Mouse (Mus musculus) T-cell, adult 2 months (primary cell): ENCODE measurements around the gene Emc9.

Experiments
- DNase-seq: peaks from one replicate; pipeline ENCODE4 v3.0.0; 2022; ENCODE audit warnings: low spot score

Gene Emc9

GRCm38 (mm10) chr14:55590748-55591330 is 5.7 kb upstream of the Emc9 start, which contains the start of gene Psme2:
Psme2 (minus strand) TSS chr14:55591113.
- peak; percentile 79 for DNase-seq

DNA sequence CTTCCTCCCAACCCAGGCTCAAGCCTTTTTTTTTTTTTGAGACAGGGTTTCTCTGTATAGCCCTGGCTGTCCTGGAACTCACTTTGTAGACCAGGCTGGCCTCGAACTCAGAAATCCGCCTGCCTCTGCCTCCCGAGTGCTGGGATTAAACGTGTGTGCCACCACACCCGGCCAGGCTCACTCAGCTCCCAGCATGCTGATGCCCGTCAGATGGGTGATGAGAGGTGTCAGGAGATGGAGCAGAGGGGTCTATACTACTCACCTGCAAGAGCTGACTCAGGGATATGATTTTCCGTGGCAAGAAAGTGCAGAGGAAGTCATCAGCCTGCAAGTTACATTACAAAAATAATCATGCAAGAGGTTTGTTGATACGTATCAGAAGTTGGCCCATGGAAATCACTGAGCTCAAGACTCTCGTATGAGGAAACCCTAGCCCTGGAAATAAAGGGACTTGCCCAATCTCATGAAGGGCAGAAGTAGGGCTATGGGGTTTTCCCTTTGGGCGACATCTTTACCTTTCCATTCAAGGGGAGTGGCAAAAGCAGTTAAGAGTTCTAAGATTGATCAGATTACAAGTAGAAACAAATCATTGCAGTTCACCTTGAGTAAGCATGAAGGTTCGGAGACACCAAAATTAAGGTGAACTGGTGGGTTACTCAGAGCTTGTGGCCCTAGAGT is 4.8 kb upstream of the Emc9 start:
- peak; percentile 47 for DNase-seq

- DNase-seq = no peak
Measured at GRCm38 (mm10) chr14:55589271-55589670, 4.2 kb upstream of the Emc9 start.

GRCm38 (mm10) chr14:55586149-55586548 is 1.0 kb upstream of the Emc9 start:
- DNase-seq = no peak

DNA sequence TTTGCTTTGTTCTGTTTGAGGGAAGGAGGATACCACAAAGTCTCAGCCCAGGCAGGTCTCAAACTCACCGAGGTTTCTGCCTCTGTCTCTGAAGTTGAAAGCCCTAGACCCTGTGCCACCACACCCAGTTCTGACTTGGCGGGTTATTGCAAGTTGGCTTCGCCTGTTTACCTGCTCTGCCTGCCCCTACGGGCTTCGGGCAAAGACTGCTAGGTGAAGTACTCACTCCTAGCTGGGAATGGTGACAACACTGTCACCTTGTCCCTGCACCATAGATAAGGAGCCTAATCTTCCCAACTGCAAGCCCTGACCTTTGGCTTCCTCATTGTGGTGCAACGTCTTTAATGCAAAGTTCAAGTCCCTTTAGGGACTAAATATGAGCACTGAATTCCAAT is 461 bp upstream of the Emc9 start:
- DNase-seq = peak; percentile 61

- no peak for DNase-seq
Measured at GRCm38 (mm10) chr14:55584303-55584701, 800 bp downstream of the Emc9 start.

GRCm38 (mm10) chr14:55581981-55582681 is 3.0 kb downstream of the Emc9 start:
- DNase-seq = peak; percentile 25

GRCm38 (mm10) chr14:55580731-55581130 is 4.4 kb downstream of the Emc9 start:
- DNase-seq = no peak

GRCm38 (mm10) chr14:55579511-55580496 is 5.3 kb downstream of the Emc9 start:
- DNase-seq = no peak

- peak; percentile 37 for DNase-seq
Measured at GRCm38 (mm10) chr14:55578668-55579269, 6.3 kb downstream of the Emc9 start.

DNA sequence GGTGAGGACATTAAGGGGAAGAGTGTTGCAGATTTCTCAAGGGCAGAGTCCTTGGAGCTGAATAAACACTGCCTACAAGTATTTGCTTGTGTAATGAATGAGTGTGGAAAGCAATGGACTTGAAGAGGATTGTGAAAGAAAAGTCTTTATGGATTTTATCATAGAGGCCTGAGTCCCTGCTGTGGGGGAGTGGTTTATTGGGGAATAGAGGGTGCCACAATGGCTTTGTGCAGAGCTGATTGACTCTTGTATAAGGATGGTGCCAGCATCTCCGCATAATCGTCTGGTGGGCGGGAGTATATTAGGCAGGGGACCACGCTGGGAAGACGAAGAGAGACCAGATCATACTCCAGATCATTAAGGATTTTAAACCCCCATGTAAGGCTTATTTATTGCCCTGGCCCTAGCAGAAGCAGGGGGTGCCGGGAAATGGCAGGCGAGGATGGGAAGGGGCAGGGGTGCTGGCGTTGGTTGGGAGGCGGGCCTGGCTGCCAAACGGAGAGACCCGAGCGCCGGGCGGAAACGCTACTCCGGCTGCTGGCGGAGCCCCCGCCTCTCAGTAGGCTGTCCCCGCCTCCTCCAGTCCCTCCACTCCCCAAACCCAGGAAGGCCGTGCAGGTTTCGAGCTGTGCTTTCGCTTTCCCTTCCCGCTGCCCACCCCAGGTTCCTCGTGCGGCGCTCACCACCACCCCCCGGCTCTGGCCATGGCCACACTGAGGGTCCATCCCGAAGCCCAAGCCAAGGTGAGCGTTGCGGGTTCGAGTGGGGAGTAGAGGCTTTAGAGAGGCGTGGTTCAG is 7.0 kb downstream of the Emc9 start, which contains the start of gene Psme1:
TSS of gene Psme1 (plus strand) at position 253 of the 797 bp plus-strand sequence.
- DNase-seq = peak; percentile 87

- no peak for DNase-seq
Measured at GRCm38 (mm10) chr14:55576376-55576775, 8.7 kb downstream of the Emc9 start.

- DNase-seq = no peak
Measured at GRCm38 (mm10) chr14:55575711-55576110, 9.4 kb downstream of the Emc9 start.

GRCm38 (mm10) chr14:55575302-55575701 is 9.8 kb downstream of the Emc9 start, which contains the start of gene Fitm1:
Fitm1 (plus strand) TSS chr14:55575617.
- DNase-seq = no peak

- DNase-seq = no peak
Measured at GRCm38 (mm10) chr14:55571760-55572159, 13.3 kb downstream of the Emc9 start.

GRCm38 (mm10) chr14:55570588-55570987 is 14.5 kb downstream of the Emc9 start:
- no peak for DNase-seq

DNA sequence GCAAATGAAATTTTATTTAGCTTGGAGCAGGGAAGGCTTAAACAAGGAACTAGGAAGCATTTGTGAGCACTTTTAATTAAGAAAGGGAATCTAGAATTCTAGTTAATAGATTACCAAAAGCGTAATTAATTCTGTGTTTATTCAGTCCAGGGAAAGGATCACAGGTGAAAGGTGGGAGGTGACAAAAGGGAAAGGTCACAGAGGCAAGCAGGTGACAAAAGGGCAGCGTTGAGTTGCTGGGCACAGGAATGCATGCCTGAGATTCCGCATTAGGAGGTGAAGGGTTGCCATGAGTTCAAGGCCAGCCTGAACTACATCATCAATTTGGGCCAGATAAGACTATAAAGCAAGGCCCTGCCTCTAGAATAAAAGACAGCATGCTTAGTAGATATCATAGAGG is 17.6 kb downstream of the Emc9 start:
- no peak for DNase-seq

DNA sequence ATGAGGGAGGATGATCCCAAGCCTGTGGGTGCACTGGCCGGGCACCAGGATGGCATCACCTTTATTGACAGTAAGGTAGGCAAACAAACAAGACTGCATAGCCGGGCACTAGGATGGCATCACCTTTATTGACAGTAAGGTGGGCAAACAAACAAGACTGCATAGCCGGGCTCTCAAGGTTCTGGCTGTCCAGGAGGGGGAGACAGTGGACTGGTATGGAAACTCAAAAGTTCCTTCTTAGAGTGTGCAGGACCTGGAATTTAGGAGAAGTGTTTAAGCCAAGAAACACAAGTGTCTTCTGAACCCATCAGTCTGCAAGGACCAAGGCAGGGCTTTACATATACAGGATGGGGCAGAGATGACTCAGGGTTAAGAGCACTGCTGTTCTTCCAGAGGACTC is 19.4 kb downstream of the Emc9 start:
- DNase-seq = no peak

- no peak for DNase-seq
Measured at GRCm38 (mm10) chr14:55563249-55563648, 21.9 kb downstream of the Emc9 start.

DNA sequence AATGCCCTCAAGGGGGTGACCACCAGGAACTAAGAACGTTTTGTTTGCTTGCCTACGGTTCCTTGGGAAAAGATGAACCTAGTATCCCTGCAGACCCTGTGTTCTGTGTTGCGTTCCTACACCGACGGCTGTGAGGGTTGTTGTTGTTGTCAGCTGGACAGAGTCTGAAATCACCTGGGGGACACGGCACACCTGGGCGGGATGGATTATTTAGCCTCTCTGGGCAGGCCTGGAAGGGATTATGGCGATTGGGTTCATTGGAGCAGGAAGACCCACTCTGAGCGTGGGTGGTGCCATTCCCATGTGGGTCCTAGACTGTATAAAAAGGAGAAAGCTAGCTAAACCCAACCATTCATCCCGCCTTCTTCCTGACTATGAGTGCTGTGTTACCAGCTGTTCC is 23.2 kb downstream of the Emc9 start:
- no peak for DNase-seq
